Mouse (Mus musculus): ENCODE measurements at regions not wholly inside any gene's neighbourhood (a gene's known extent, or its start where the extent isn't known, plus 50 kb on each side); places are given as distances from the start of the nearest gene placed in this dataset.

GRCm38 (mm10) chr15:67410012-67410411 is 909.3 kb upstream of the Lrrc6 start:
- Histone ChIP-seq H3K27me3 (no peaks in the 10 kb centered on the region), H3K9me3 (replicated peaks) (no peaks in the 10 kb centered on the region), H3K4me3 (no peak overlapping the region), H3K9ac (no peak overlapping the region), H3K27ac (no peak overlapping the region), H3K36me3 (no peaks in the 10 kb centered on the region), H3K4me1 (replicated peaks) (peaks cover 6% of the 10 kb centered on the region), H3K4me2 (no peak overlapping the region)
- WGBS = 42% methylated on average over 1 of the region's 1 CpGs
- no peak for ATAC-seq (replicated peaks; ENCODE audit: insufficient number of reproducible peaks, insufficient read depth, low FRiP score, low read depth)

- no peak overlapping the region for H3K9ac ChIP-seq
- no peaks in the 10 kb centered on the region for H3K27me3 ChIP-seq
- no peak for ATAC-seq (replicated peaks; ENCODE audit: insufficient number of reproducible peaks, insufficient read depth, low FRiP score, low read depth)
- no peak overlapping the region for H3K4me3 ChIP-seq
- H3K27ac ChIP-seq = no peak overlapping the region
- no peaks in the 10 kb centered on the region for H3K9me3 ChIP-seq (replicated peaks)
- peaks cover 8% of the 10 kb centered on the region for H3K4me1 ChIP-seq (replicated peaks)
- H3K36me3 ChIP-seq = no peaks in the 10 kb centered on the region
- WGBS = 70% methylated on average over 9 of the region's 9 CpGs
- no peak overlapping the region for H3K4me2 ChIP-seq
Observed at GRCm38 (mm10) chr15:67408871-67409559, 908.3 kb upstream of the Lrrc6 start.

GRCm38 (mm10) chr15:67407244-67407643 is 906.5 kb upstream of the Lrrc6 start:
- H3K27ac ChIP-seq = no peak overlapping the region
- no peak for ATAC-seq (replicated peaks; ENCODE audit: insufficient number of reproducible peaks, insufficient read depth, low FRiP score, low read depth)
- no peak overlapping the region for H3K9ac ChIP-seq
- 58% methylated on average over 2 of the region's 2 CpGs for WGBS
- H3K9me3 ChIP-seq (replicated peaks) = no peaks in the 10 kb centered on the region
- H3K27me3 ChIP-seq = no peaks in the 10 kb centered on the region
- H3K4me3 ChIP-seq = no peak overlapping the region
- H3K4me1 ChIP-seq (replicated peaks) = peaks cover 8% of the 10 kb centered on the region
- no peak overlapping the region for H3K4me2 ChIP-seq
- H3K36me3 ChIP-seq = no peaks in the 10 kb centered on the region

- peak; percentile 75; the same call in 1 of the 2 replicates for ATAC-seq (replicated peaks; ENCODE audit: insufficient number of reproducible peaks, insufficient read depth, low FRiP score, low read depth)
- Histone ChIP-seq H3K36me3 (no peaks in the 10 kb centered on the region), H3K27me3 (no peaks in the 10 kb centered on the region), H3K4me2 (no peak overlapping the region), H3K4me1 (replicated peaks) (peaks cover 8% of the 10 kb centered on the region), H3K27ac (peak overlapping the region; percentile 13; the same call in 1 of the 2 replicates), H3K4me3 (no peak overlapping the region), H3K9me3 (replicated peaks) (no peaks in the 10 kb centered on the region), H3K9ac (no peak overlapping the region)
- WGBS = 5% methylated on average over 2 of the region's 2 CpGs
Observed at GRCm38 (mm10) chr15:67405523-67405922, 904.8 kb upstream of the Lrrc6 start.

- 0 out of 2 replicates have a peak, but pooled peaks have one; percentile 35 for ATAC-seq (replicated peaks; ENCODE audit: insufficient number of reproducible peaks, insufficient read depth, low FRiP score, low read depth)
- Histone ChIP-seq H3K9ac (no peak overlapping the region), H3K9me3 (replicated peaks) (no peaks in the 10 kb centered on the region), H3K4me2 (no peak overlapping the region), H3K4me3 (no peak overlapping the region), H3K27me3 (no peaks in the 10 kb centered on the region), H3K27ac (peak overlapping the region; percentile 13; the same call in 1 of the 2 replicates), H3K4me1 (replicated peaks) (peaks cover 8% of the 10 kb centered on the region), H3K36me3 (no peaks in the 10 kb centered on the region)
- 56% methylated on average over 2 of the region's 2 CpGs for WGBS
Observed at GRCm38 (mm10) chr15:67405011-67405410, 904.3 kb upstream of the Lrrc6 start.

GRCm38 (mm10) chr15:67402310-67402709 is 901.6 kb upstream of the Lrrc6 start:
- Histone ChIP-seq H3K9ac (no peak overlapping the region), H3K4me3 (no peak overlapping the region), H3K4me1 (replicated peaks) (peaks cover 8% of the 10 kb centered on the region), H3K27ac (no peak overlapping the region), H3K36me3 (no peaks in the 10 kb centered on the region), H3K27me3 (no peaks in the 10 kb centered on the region), H3K9me3 (replicated peaks) (no peaks in the 10 kb centered on the region), H3K4me2 (no peak overlapping the region)
- no peak for ATAC-seq (replicated peaks; ENCODE audit: insufficient number of reproducible peaks, insufficient read depth, low FRiP score, low read depth)

- Histone ChIP-seq H3K4me3 (no peak overlapping the region), H3K27me3 (no peaks in the 10 kb centered on the region), H3K4me2 (no peak overlapping the region), H3K4me1 (replicated peaks) (no peaks in the 10 kb centered on the region), H3K27ac (no peak overlapping the region), H3K36me3 (no peaks in the 10 kb centered on the region), H3K9me3 (replicated peaks) (no peaks in the 10 kb centered on the region), H3K9ac (no peak overlapping the region)
- no peak for ATAC-seq (replicated peaks; ENCODE audit: insufficient number of reproducible peaks, insufficient read depth, low FRiP score, low read depth)
- WGBS = 73% methylated on average over 5 of the region's 5 CpGs
Observed at GRCm38 (mm10) chr15:67397269-67397668, 896.6 kb upstream of the Lrrc6 start.

- Histone ChIP-seq H3K4me2 (no peak overlapping the region), H3K9ac (no peak overlapping the region), H3K27ac (no peak overlapping the region), H3K36me3 (no peaks in the 10 kb centered on the region), H3K9me3 (replicated peaks) (no peaks in the 10 kb centered on the region), H3K4me3 (no peak overlapping the region), H3K4me1 (replicated peaks) (no peaks in the 10 kb centered on the region), H3K27me3 (no peaks in the 10 kb centered on the region)
- ATAC-seq (replicated peaks; ENCODE audit: insufficient number of reproducible peaks, insufficient read depth, low FRiP score, low read depth) = no peak
- 84% methylated on average over 1 of the region's 1 CpGs for WGBS
Observed at GRCm38 (mm10) chr15:67395114-67395513, 894.4 kb upstream of the Lrrc6 start.

- Histone ChIP-seq H3K36me3 (no peaks in the 10 kb centered on the region), H3K4me1 (replicated peaks) (no peaks in the 10 kb centered on the region), H3K27me3 (no peaks in the 10 kb centered on the region), H3K9ac (no peak overlapping the region), H3K4me3 (no peak overlapping the region), H3K9me3 (replicated peaks) (no peaks in the 10 kb centered on the region), H3K27ac (no peak overlapping the region), H3K4me2 (no peak overlapping the region)
- WGBS = 73% methylated on average over 5 of the region's 5 CpGs
- ATAC-seq (replicated peaks; ENCODE audit: insufficient number of reproducible peaks, insufficient read depth, low FRiP score, low read depth) = no peak
Observed at GRCm38 (mm10) chr15:67391918-67392317, 891.2 kb upstream of the Lrrc6 start.

GRCm38 (mm10) chr15:67388514-67388913 is 887.8 kb upstream of the Lrrc6 start:
- Histone ChIP-seq H3K27ac (no peak overlapping the region), H3K36me3 (no peaks in the 10 kb centered on the region), H3K4me3 (no peak overlapping the region), H3K4me1 (replicated peaks) (no peaks in the 10 kb centered on the region), H3K9ac (no peak overlapping the region), H3K9me3 (replicated peaks) (no peaks in the 10 kb centered on the region), H3K27me3 (no peaks in the 10 kb centered on the region), H3K4me2 (no peak overlapping the region)
- WGBS = 58% methylated on average over 8 of the region's 8 CpGs
- ATAC-seq (replicated peaks; ENCODE audit: insufficient number of reproducible peaks, insufficient read depth, low FRiP score, low read depth) = no peak

- no peaks in the 10 kb centered on the region for H3K9me3 ChIP-seq (replicated peaks)
- H3K27me3 ChIP-seq = no peaks in the 10 kb centered on the region
- H3K4me1 ChIP-seq (replicated peaks) = no peaks in the 10 kb centered on the region
- no peaks in the 10 kb centered on the region for H3K36me3 ChIP-seq
- H3K9ac ChIP-seq = no peak overlapping the region
- H3K4me2 ChIP-seq = no peak overlapping the region
- no peak for ATAC-seq (replicated peaks; ENCODE audit: insufficient number of reproducible peaks, insufficient read depth, low FRiP score, low read depth)
- no peak overlapping the region for H3K27ac ChIP-seq
- H3K4me3 ChIP-seq = no peak overlapping the region
Observed at GRCm38 (mm10) chr15:67386896-67387295, 886.2 kb upstream of the Lrrc6 start.

GRCm38 (mm10) chr15:67373599-67373998 is 872.9 kb upstream of the Lrrc6 start:
- H3K9me3 ChIP-seq (replicated peaks) = no peaks in the 10 kb centered on the region
- H3K4me1 ChIP-seq (replicated peaks) = no peaks in the 10 kb centered on the region
- no peak overlapping the region for H3K9ac ChIP-seq
- no peaks in the 10 kb centered on the region for H3K36me3 ChIP-seq
- no peak for ATAC-seq (replicated peaks; ENCODE audit: insufficient number of reproducible peaks, insufficient read depth, low FRiP score, low read depth)
- 86% methylated on average over 4 of the region's 4 CpGs for WGBS
- no peaks in the 10 kb centered on the region for H3K27me3 ChIP-seq
- H3K27ac ChIP-seq = no peak overlapping the region
- no peak overlapping the region for H3K4me3 ChIP-seq
- H3K4me2 ChIP-seq = no peak overlapping the region
